Mouse (Mus musculus) embryonic facial prominence, embryonic 10.5 days (tissue): ENCODE results near the gene Kif19a. TPM values are rescaled to one million over a fixed set of nuclear protein-coding genes. Genes with fewer than 3 reads are reported as not detected.

Experiments used
- DNase-seq: peaks from one replicate; pipeline ENCODE4 v3.0.0-alpha.2; 2017; ENCODE audit warnings: low spot score
- H3K27ac ChIP-seq: fragments of 300-500 bp; sonication (generic); replicated peaks from 2 replicates; pipeline ENCODE4 v1.5.1; 2016; ENCODE audit warnings: mild to moderate bottlenecking
- H3K27me3 ChIP-seq: fragments of 300-500 bp; sonication (generic); replicated peaks from 2 replicates; pipeline ENCODE4 v1.6.1; 2016; ENCODE audit warnings: low read depth, mild to moderate bottlenecking; ENCODE audit not compliant: poor library complexity, severe bottlenecking
- H3K36me3 ChIP-seq: fragments of 300-500 bp; sonication (generic); replicated peaks from 2 replicates; pipeline ENCODE4 v1.6.1; 2016; ENCODE audit warnings: mild to moderate bottlenecking, moderate library complexity
- H3K4me1 ChIP-seq: fragments of 300-500 bp; sonication (generic); 2 replicates; pipeline ENCODE4 v1.6.1; 2016
- H3K4me3 ChIP-seq: fragments of 300-500 bp; sonication (generic); 2 replicates; pipeline ENCODE4 v1.5.1; 2016; ENCODE audit warnings: mild to moderate bottlenecking, moderate library complexity
- H3K9me3 ChIP-seq: fragments of 300-500 bp; sonication (generic); 2 replicates; pipeline ENCODE4 v1.6.1; 2016; ENCODE audit warnings: mild to moderate bottlenecking
- WGBS: fragments of 180-500 bp; shearing (Covaris S2); methylation state at CpG from one replicate; pipeline ENCODE4 v1.1.7; 2016; 5-methylcytosine and 5-hydroxymethylcytosine counted together
- polyA plus RNA-seq: library from polyadenylated mRNA; unstranded; fragments of >200 nt; fragmentation: Nextera tagmentation; extraction: Ambion mirVana; gene quantifications from 2 replicates; pipeline ENCODE4 v1.2.1, GENCODE M21; 2016

Kif19a gene
- polyA plus RNA-seq, 1 experiment from 2014 or later = 1.3 TPM

- DNase-seq = no peak
- Histone ChIP-seq H3K27ac (0 out of 2 replicates have a peak overlapping the region, but pooled peaks have one; percentile 7), H3K4me1 (peaks cover 53% of the 10 kb centered on the region), H3K27me3 (no peaks in the 10 kb centered on the region), H3K4me3 (no peak overlapping the region), H3K9me3 (peaks cover 3% of the 10 kb centered on the region; the same call in 1 of the 2 replicates), H3K36me3 (no peaks in the 10 kb centered on the region)
- WGBS = 91% methylated on average over 7 of the region's 7 CpGs
Observed at GRCm38 (mm10) chr11:114818185-114818584, 53.0 kb downstream of the Kif19a start.

- H3K27me3 ChIP-seq = no peaks in the 10 kb centered on the region
- H3K27ac ChIP-seq = peak overlapping the region; percentile 82
- no peak for DNase-seq
- H3K4me1 ChIP-seq = peaks cover 62% of the 10 kb centered on the region
- peak overlapping the region; percentile 11; the same call in 1 of the 2 replicates for H3K4me3 ChIP-seq
- no peaks in the 10 kb centered on the region for H3K36me3 ChIP-seq
- 15% methylated on average over 2 of the region's 2 CpGs for WGBS
- peaks cover 3% of the 10 kb centered on the region; the same call in 1 of the 2 replicates for H3K9me3 ChIP-seq
Observed at GRCm38 (mm10) chr11:114819110-114819509, 53.9 kb downstream of the Kif19a start.

GRCm38 (mm10) chr11:114820444-114820843 is 55.3 kb downstream of the Kif19a start:
- H3K27me3 ChIP-seq = no peaks in the 10 kb centered on the region
- H3K9me3 ChIP-seq = peaks cover 3% of the 10 kb centered on the region; the same call in 1 of the 2 replicates
- peak overlapping the region; percentile 82 for H3K27ac ChIP-seq
- H3K4me3 ChIP-seq = no peak overlapping the region
- WGBS = 22% methylated on average over 3 of the region's 3 CpGs
- peaks cover 57% of the 10 kb centered on the region for H3K4me1 ChIP-seq
- DNase-seq = peak; percentile 54
- no peaks in the 10 kb centered on the region for H3K36me3 ChIP-seq

GRCm38 (mm10) chr11:114821325-114821724 is 56.1 kb downstream of the Kif19a start:
- no peaks in the 10 kb centered on the region for H3K36me3 ChIP-seq
- no peaks in the 10 kb centered on the region for H3K27me3 ChIP-seq
- no peak overlapping the region for H3K4me3 ChIP-seq
- H3K4me1 ChIP-seq = peaks cover 57% of the 10 kb centered on the region
- DNase-seq = no peak
- 64% methylated on average over 1 of the region's 1 CpGs for WGBS
- H3K9me3 ChIP-seq = peaks cover 3% of the 10 kb centered on the region; the same call in 1 of the 2 replicates
- H3K27ac ChIP-seq = peak overlapping the region; percentile 68

GRCm38 (mm10) chr11:114822727-114823126 is 57.5 kb downstream of the Kif19a start:
- H3K27me3 ChIP-seq = no peaks in the 10 kb centered on the region
- H3K27ac ChIP-seq = peak overlapping the region; percentile 83
- peak overlapping the region; percentile 29 for H3K4me3 ChIP-seq
- no peaks in the 10 kb centered on the region for H3K36me3 ChIP-seq
- H3K4me1 ChIP-seq = peaks cover 58% of the 10 kb centered on the region
- DNase-seq = peak; percentile 47
- 43% methylated on average over 12 of the region's 12 CpGs for WGBS
- peaks cover 3% of the 10 kb centered on the region; the same call in 1 of the 2 replicates for H3K9me3 ChIP-seq

- H3K27ac ChIP-seq = peak overlapping the region; percentile 83
- H3K27me3 ChIP-seq = no peaks in the 10 kb centered on the region
- peaks cover 3% of the 10 kb centered on the region; the same call in 1 of the 2 replicates for H3K9me3 ChIP-seq
- WGBS = 1% methylated on average over 11 of the region's 11 CpGs
- H3K36me3 ChIP-seq = no peaks in the 10 kb centered on the region
- H3K4me1 ChIP-seq = peaks cover 61% of the 10 kb centered on the region
- peak overlapping the region; percentile 29 for H3K4me3 ChIP-seq
- peak; percentile 74 for DNase-seq
Observed at GRCm38 (mm10) chr11:114823199-114823725, 58.1 kb downstream of the Kif19a start.

- H3K27me3 ChIP-seq = no peaks in the 10 kb centered on the region
- no peaks in the 10 kb centered on the region for H3K9me3 ChIP-seq
- H3K4me3 ChIP-seq = no peak overlapping the region
- H3K36me3 ChIP-seq = no peaks in the 10 kb centered on the region
- H3K27ac ChIP-seq = peak overlapping the region; percentile 55
- 48% methylated on average over 5 of the region's 5 CpGs for whole genome bisulfite sequencing
- peak; percentile 36 for DNase-seq
- H3K4me1 ChIP-seq = peaks cover 61% of the 10 kb centered on the region
Observed at GRCm38 (mm10) chr11:114826686-114827085, 61.5 kb downstream of the Kif19a start.

GRCm38 (mm10) chr11:114829499-114830432 is 64.6 kb downstream of the Kif19a start:
- peak; percentile 93 for DNase-seq
- Histone ChIP-seq H3K9me3 (no peaks in the 10 kb centered on the region), H3K36me3 (no peaks in the 10 kb centered on the region), H3K4me3 (peak overlapping the region; percentile 55), H3K27me3 (no peaks in the 10 kb centered on the region), H3K27ac (peak overlapping the region; percentile 94), H3K4me1 (peaks cover 57% of the 10 kb centered on the region)
- WGBS = 6% methylated on average over 24 of the region's 24 CpGs

- peak overlapping the region; percentile 55 for H3K4me3 ChIP-seq
- H3K27ac ChIP-seq = peak overlapping the region; percentile 94
- no peak for DNase-seq
- H3K9me3 ChIP-seq = no peaks in the 10 kb centered on the region
- WGBS = 8% methylated on average over 8 of the region's 8 CpGs
- no peaks in the 10 kb centered on the region for H3K36me3 ChIP-seq
- no peaks in the 10 kb centered on the region for H3K27me3 ChIP-seq
- H3K4me1 ChIP-seq = peaks cover 57% of the 10 kb centered on the region
Observed at GRCm38 (mm10) chr11:114830433-114830773, 65.2 kb downstream of the Kif19a start.

- no peak overlapping the region; the same call in 1 of the 2 replicates for H3K27ac ChIP-seq
Observed at GRCm38 (mm10) chr11:114833166-114833565, 68.0 kb downstream of the Kif19a start.

More at GRCm38 (mm10) chr11:114833166-114833565, 68.0 kb downstream of the Kif19a start:
- 65% methylated on average over 5 of the region's 5 CpGs for WGBS
- no peak for DNase-seq
- Histone ChIP-seq H3K4me3 (no peak overlapping the region), H3K27me3 (no peaks in the 10 kb centered on the region), H3K4me1 (peaks cover 62% of the 10 kb centered on the region), H3K9me3 (no peaks in the 10 kb centered on the region), H3K36me3 (no peaks in the 10 kb centered on the region)
